Mouse (Mus musculus) central nervous system, embryonic 14 days (tissue): ENCODE data around the gene Rexo4. TPM values are rescaled to one million over a fixed set of nuclear protein-coding genes. Genes with fewer than 3 reads are reported as not detected.

Experiments used
- polyA plus RNA-seq: library from polyadenylated mRNA; depleted of rRNA; stranded (reverse); fragments of >200 nt; gene quantifications from 2 replicates; pipeline ENCODE4 v1.2.3, GENCODE M21; 2012; rRNA removed

Gene Rexo4
- polyA plus RNA-seq, result 56.3 and 58.5 TPM in 2 replicates

GRCm38 (mm10) chr2:26963923-26964723 is at the start of gene Rexo4:
Rexo4 (minus strand) TSS chr2:26964386.

GRCm38 (mm10) chr2:27009714-27010244 is 45.6 kb upstream of the Rexo4 start, which contains the start of gene Cacfd1:
Cacfd1 (plus strand) TSS chr2:27009926.

GRCm38 (mm10) chr2:26973116-26973515 is 8.9 kb upstream of the Rexo4 start, which contains the start of gene Adamts13:
Adamts13 (plus strand) TSS chr2:26973416.

GRCm38 (mm10) chr2:26933304-26934055 is 30.7 kb downstream of the Rexo4 start, which contains the start of the genes Surf4 and Stkld1:
Surf4 (minus strand) TSS chr2:26933928.
Stkld1 (plus strand) TSS chr2:26934047.

GRCm38 (mm10) chr2:26915927-26916728 is 48.1 kb downstream of the Rexo4 start, which contains the start of the genes Surf2 and Surf1:
Surf2 (plus strand) TSS chr2:26916367.
Surf1 (minus strand) TSS chr2:26916530.

GRCm38 (mm10) chr2:26910124-26910993 is 53.8 kb downstream of the Rexo4 start, which contains the start of the genes Med22 and Rpl7a:
Med22 (minus strand) TSS chr2:26910677.
Rpl7a (plus strand) TSS chr2:26910764.

Other genes starting within 250 kb of the Rexo4 start
- gene Abo, start 99.4 kb downstream of the Rexo4 start, polyA plus RNA-seq, result not detected in 2 replicates
- gene Surf6, start 61.5 kb downstream of the Rexo4 start, polyA plus RNA-seq, result 28.1 and 29.9 TPM in 2 replicates
- gene Med22, start 53.7 kb downstream of the Rexo4 start, polyA plus RNA-seq, result 118 and 148 TPM in 2 replicates
- 1,771 and 1,960 TPM in 2 replicates for gene Rpl7a, start 53.6 kb downstream of the Rexo4 start, polyA plus RNA-seq
- 54.7 and 57.4 TPM in 2 replicates for gene Surf2, start 48.0 kb downstream of the Rexo4 start, polyA plus RNA-seq
- gene Surf1, start 47.9 kb downstream of the Rexo4 start, polyA plus RNA-seq, result 72.7 and 79.4 TPM in 2 replicates
- 80.8 and 108 TPM in 2 replicates for gene Surf4, start 30.5 kb downstream of the Rexo4 start, polyA plus RNA-seq
- gene Stkld1, start 30.3 kb downstream of the Rexo4 start, polyA plus RNA-seq, result 0.10 and 0.15 TPM in 2 replicates
- gene Adamts13, start 9.0 kb upstream of the Rexo4 start, polyA plus RNA-seq, result 0.06 and 0.21 TPM in 2 replicates
- gene Cacfd1, start 45.5 kb upstream of the Rexo4 start, polyA plus RNA-seq, result 88.2 and 92.6 TPM in 2 replicates
- gene Slc2a6, start 63.6 kb upstream of the Rexo4 start, polyA plus RNA-seq, result 5.9 and 6.6 TPM in 2 replicates
- 0.17 and 5.7 TPM in 2 replicates for gene Mymk, start 107.8 kb upstream of the Rexo4 start, polyA plus RNA-seq
- gene Adamtsl2, start 115.0 kb upstream of the Rexo4 start, polyA plus RNA-seq, result 9.4 and 10.7 TPM in 2 replicates
- 4.5 and 4.6 TPM in 2 replicates for gene Fam163b, start 178.1 kb upstream of the Rexo4 start, polyA plus RNA-seq
- gene Dbh, start 200.8 kb upstream of the Rexo4 start, polyA plus RNA-seq, result 0.88 and 2.5 TPM in 2 replicates